Mouse (Mus musculus): Measurements from ENCODE around the gene Zdhhc5. TPM values are rescaled to one million over a fixed set of nuclear protein-coding genes. Genes with fewer than 3 reads are reported as not detected.

Zdhhc5 gene
- total RNA-seq, 1 experiment, result 39.0 TPM

- Histone ChIP-seq H3K36me3 (ENCODE audit: control insufficient read depth, insufficient read depth, low read length, poor library complexity, severe bottlenecking) (peaks cover 33% of the 10 kb centered on the region), H3K9ac (ENCODE audit: insufficient read depth, low read depth, low read length, poor library complexity, severe bottlenecking) (peak within 1 kb of the TSS; percentile 100), H3K9me3 (ENCODE audit: control insufficient read depth, insufficient read depth, low read depth, low read length) (no peaks in the 10 kb centered on the region), H3K27ac (ENCODE audit: insufficient read depth, low read depth, low read length, poor library complexity, severe bottlenecking) (peak within 1 kb of the TSS; percentile 99), H3K4me3 (ENCODE audit: insufficient read depth in 1 of 2, low read depth in 1 of 2, low read length in 2 of 2, poor library complexity in 1 of 2, severe bottlenecking in 1 of 2) (peak within 1 kb of the TSS; percentile 88 to 99), H3K4me1 (ENCODE audit: control insufficient read depth in 2 of 2, insufficient read depth in 2 of 2, low read length in 2 of 2, poor library complexity in 1 of 2) (peaks cover 0 to 3% of the 10 kb centered on the region in 2 experiments; a peak in 2 of 4 replicates)
- TF ChIP-seq ZNF384 (IDR thresholded peaks at IDR 0.05; ENCODE audit: low read depth, low read length) (no peak), HCFC1 (IDR thresholded peaks at IDR 0.05; ENCODE audit: borderline replicate concordance, insufficient read depth, low read length) (no peak; the same call in 1 of the 2 replicates), MAFK (IDR thresholded peaks at IDR 0.05; ENCODE audit: insufficient read depth, low read depth, low read length) (no peak), CHD2 (IDR thresholded peaks at IDR 0.05; ENCODE audit: low read depth, low read length) (peak; percentile 90)
- peak; percentile 96 for DNase-seq (ENCODE audit: low read depth, low spot score)
- in situ Hi-C loops (cut with MboI; ENCODE audit: low sequenced_read_pairs in 2 of 2, unreplicated experiment in 2 of 2), result no loop called here
These were observed 44.4 kb downstream of the Zdhhc5 start, which contains the start of gene Selenoh for GRCm38 (mm10) chr2:84670569-84670933. Selenoh (minus strand) TSS chr2:84670770.

GRCm38 (mm10) chr2:84669828-84670568 lies 45.0 kb downstream of the Zdhhc5 start:
- no peaks in the 10 kb centered on the region for H3K9me3 ChIP-seq (ENCODE audit: control insufficient read depth, insufficient read depth, low read depth, low read length)
- peaks cover 31% of the 10 kb centered on the region for H3K36me3 ChIP-seq (ENCODE audit: control insufficient read depth, insufficient read depth, low read length, poor library complexity, severe bottlenecking)
- H3K4me1 ChIP-seq (ENCODE audit: control insufficient read depth in 2 of 2, insufficient read depth in 2 of 2, low read length in 2 of 2, poor library complexity in 1 of 2), result peaks cover 0 to 3% of the 10 kb centered on the region in 2 experiments; a peak in 2 of 4 replicates
- in situ Hi-C loops (cut with MboI; ENCODE audit: low sequenced_read_pairs in 2 of 2, unreplicated experiment in 2 of 2), result loop anchor here in 1 of 2 experiments (10.0 kb wide), 1 partner anchor 205 kb away; no protein-coding TSS in a partner anchor
- no peak for DNase-seq (ENCODE audit: low read depth, low spot score)
- H3K9ac ChIP-seq (ENCODE audit: insufficient read depth, low read depth, low read length, poor library complexity, severe bottlenecking), result peak overlapping the region; percentile 100
- TF ChIP-seq MAFK (IDR thresholded peaks at IDR 0.05; ENCODE audit: insufficient read depth, low read depth, low read length), result no peak
- no peak for TF ChIP-seq CHD2 (IDR thresholded peaks at IDR 0.05; ENCODE audit: low read depth, low read length)
- no peak for TF ChIP-seq ZNF384 (IDR thresholded peaks at IDR 0.05; ENCODE audit: low read depth, low read length)
- TF ChIP-seq ZC3H11A (IDR thresholded peaks at IDR 0.05; ENCODE audit: borderline replicate concordance, low read depth, low read length), result no peak
- peak overlapping the region; percentile 99 for H3K27ac ChIP-seq (ENCODE audit: insufficient read depth, low read depth, low read length, poor library complexity, severe bottlenecking)
- peak overlapping the region; percentile 88 to 99 for H3K4me3 ChIP-seq (ENCODE audit: insufficient read depth in 1 of 2, low read depth in 1 of 2, low read length in 2 of 2, poor library complexity in 1 of 2, severe bottlenecking in 1 of 2)

GRCm38 (mm10) chr2:84666081-84666480 lies 48.9 kb downstream of the Zdhhc5 start:
- in situ Hi-C loops (cut with MboI; ENCODE audit: low sequenced_read_pairs in 2 of 2, unreplicated experiment in 2 of 2), result loop anchor here in 1 of 2 experiments (10.0 kb wide), 1 partner anchor 201 kb away; no protein-coding TSS in a partner anchor
- Histone ChIP-seq H3K4me3 (ENCODE audit: insufficient read depth in 1 of 2, low read depth in 1 of 2, low read length in 2 of 2, poor library complexity in 1 of 2, severe bottlenecking in 1 of 2) (no peak overlapping the region), H3K9ac (ENCODE audit: insufficient read depth, low read depth, low read length, poor library complexity, severe bottlenecking) (no peak overlapping the region), H3K36me3 (ENCODE audit: control insufficient read depth, insufficient read depth, low read length, poor library complexity, severe bottlenecking) (peaks cover 13% of the 10 kb centered on the region), H3K9me3 (ENCODE audit: control insufficient read depth, insufficient read depth, low read depth, low read length) (no peaks in the 10 kb centered on the region), H3K27ac (ENCODE audit: insufficient read depth, low read depth, low read length, poor library complexity, severe bottlenecking) (no peak overlapping the region), H3K4me1 (ENCODE audit: control insufficient read depth in 2 of 2, insufficient read depth in 2 of 2, low read length in 2 of 2, poor library complexity in 1 of 2) (peaks cover 0 to 3% of the 10 kb centered on the region in 2 experiments; a peak in 2 of 4 replicates)
- no peak for DNase-seq (ENCODE audit: low read depth, low spot score)
- no peak for TF ChIP-seq ZNF384 (IDR thresholded peaks at IDR 0.05; ENCODE audit: low read depth, low read length)
- no peak for TF ChIP-seq CHD2 (IDR thresholded peaks at IDR 0.05; ENCODE audit: low read depth, low read length)
- TF ChIP-seq MAFK (IDR thresholded peaks at IDR 0.05; ENCODE audit: insufficient read depth, low read depth, low read length), result no peak
- no peak for TF ChIP-seq HCFC1 (IDR thresholded peaks at IDR 0.05; ENCODE audit: borderline replicate concordance, insufficient read depth, low read length)
- no peak for TF ChIP-seq ZC3H11A (IDR thresholded peaks at IDR 0.05; ENCODE audit: borderline replicate concordance, low read depth, low read length)

- DNase-seq (ENCODE audit: low read depth, low spot score), result peak; percentile 69
- H3K9ac ChIP-seq (ENCODE audit: insufficient read depth, low read depth, low read length, poor library complexity, severe bottlenecking), result no peak overlapping the region
- in situ Hi-C loops (cut with MboI; ENCODE audit: low sequenced_read_pairs in 2 of 2, unreplicated experiment in 2 of 2), result loop anchor here in 1 of 2 experiments (10.0 kb wide), 1 partner anchor 198 kb away; no protein-coding TSS in a partner anchor
- H3K4me3 ChIP-seq (ENCODE audit: insufficient read depth in 1 of 2, low read depth in 1 of 2, low read length in 2 of 2, poor library complexity in 1 of 2, severe bottlenecking in 1 of 2), result no peak overlapping the region
- no peak overlapping the region for H3K27ac ChIP-seq (ENCODE audit: insufficient read depth, low read depth, low read length, poor library complexity, severe bottlenecking)
- H3K9me3 ChIP-seq (ENCODE audit: control insufficient read depth, insufficient read depth, low read depth, low read length), result no peaks in the 10 kb centered on the region
- H3K36me3 ChIP-seq (ENCODE audit: control insufficient read depth, insufficient read depth, low read length, poor library complexity, severe bottlenecking), result no peaks in the 10 kb centered on the region; the same call in 1 of the 2 replicates
- peak; percentile 61; the same call in 1 of the 2 replicates for TF ChIP-seq ZC3H11A (IDR thresholded peaks at IDR 0.05; ENCODE audit: borderline replicate concordance, low read depth, low read length)
- no peak for TF ChIP-seq CHD2 (IDR thresholded peaks at IDR 0.05; ENCODE audit: low read depth, low read length)
- TF ChIP-seq HCFC1 (IDR thresholded peaks at IDR 0.05; ENCODE audit: borderline replicate concordance, insufficient read depth, low read length), result no peak
- TF ChIP-seq ZNF384 (IDR thresholded peaks at IDR 0.05; ENCODE audit: low read depth, low read length), result no peak
- TF ChIP-seq MAFK (IDR thresholded peaks at IDR 0.05; ENCODE audit: insufficient read depth, low read depth, low read length), result no peak
- no peaks in the 10 kb centered on the region for H3K4me1 ChIP-seq (ENCODE audit: control insufficient read depth in 2 of 2, insufficient read depth in 2 of 2, low read length in 2 of 2, poor library complexity in 1 of 2)
These were observed 52.1 kb downstream of the Zdhhc5 start for GRCm38 (mm10) chr2:84662866-84663265.
